Mouse (Mus musculus): ENCODE measurements around the gene Gpr155. TPM values are rescaled to one million over a fixed set of nuclear protein-coding genes. Genes with fewer than 3 reads are reported as not detected.

The Gpr155 gene
- total RNA-seq, 1 experiment from 2014 or later: 3.9 TPM

- ATAC-seq (replicated peaks; ENCODE audit: low read depth, poor library complexity, severe bottlenecking): peak; percentile 66; the same call in 1 of the 2 replicates
These were observed 48.0 kb downstream of the Gpr155 start for GRCm38 (mm10) chr2:73338415-73338814.

GRCm38 (mm10) chr2:73335949-73336348 is 50.4 kb downstream of the Gpr155 start:
- no peak for ATAC-seq (replicated peaks; ENCODE audit: low read depth, poor library complexity, severe bottlenecking)

GRCm38 (mm10) chr2:73325871-73326270 is 60.5 kb downstream of the Gpr155 start:
- ATAC-seq (replicated peaks; ENCODE audit: low read depth, poor library complexity, severe bottlenecking): no peak

DNA sequence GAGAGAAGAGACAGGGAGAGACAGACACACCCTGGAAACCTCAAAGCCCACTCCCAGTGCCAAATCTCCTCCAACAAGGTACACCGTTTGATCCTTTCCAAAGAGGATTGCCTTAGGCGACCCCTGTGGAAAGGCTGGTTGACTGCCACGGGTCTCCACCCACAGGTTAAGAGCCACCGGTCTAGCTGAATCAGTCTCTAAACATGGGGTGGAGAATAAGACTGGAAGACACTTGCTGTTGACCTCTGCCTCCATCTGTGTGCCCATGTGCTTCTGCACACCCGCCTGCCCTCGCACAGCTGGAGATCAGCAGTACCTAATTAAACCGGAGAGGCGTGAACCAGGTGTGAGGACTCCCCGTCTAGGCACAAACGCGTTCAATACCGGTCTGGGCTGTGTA is 63.4 kb downstream of the Gpr155 start:
- no peak for ATAC-seq (replicated peaks; ENCODE audit: low read depth, poor library complexity, severe bottlenecking)

DNA sequence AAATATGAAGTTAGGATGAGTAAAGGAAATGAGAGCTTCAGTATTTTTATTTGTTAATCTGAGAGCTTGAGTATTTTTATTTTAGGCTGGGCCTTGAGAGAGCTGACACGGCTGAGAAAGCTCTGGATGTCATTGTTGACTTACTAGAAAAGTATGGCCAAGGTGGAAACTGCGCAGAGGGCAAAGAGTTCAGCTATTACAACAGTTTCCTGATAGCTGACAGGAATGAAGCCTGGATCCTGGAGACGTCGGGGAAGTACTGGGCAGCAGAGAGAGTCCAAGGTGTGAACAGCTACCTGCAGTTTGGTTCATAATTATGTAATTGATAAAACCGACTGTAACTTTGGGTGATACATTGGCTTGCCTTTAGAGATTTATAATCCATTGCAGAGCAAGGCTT is 67.2 kb downstream of the Gpr155 start:
- no peak for ATAC-seq (replicated peaks; ENCODE audit: low read depth, poor library complexity, severe bottlenecking)

- no peak for ATAC-seq (replicated peaks; ENCODE audit: low read depth, poor library complexity, severe bottlenecking)
These were observed 68.9 kb downstream of the Gpr155 start for GRCm38 (mm10) chr2:73317426-73317825.

DNA sequence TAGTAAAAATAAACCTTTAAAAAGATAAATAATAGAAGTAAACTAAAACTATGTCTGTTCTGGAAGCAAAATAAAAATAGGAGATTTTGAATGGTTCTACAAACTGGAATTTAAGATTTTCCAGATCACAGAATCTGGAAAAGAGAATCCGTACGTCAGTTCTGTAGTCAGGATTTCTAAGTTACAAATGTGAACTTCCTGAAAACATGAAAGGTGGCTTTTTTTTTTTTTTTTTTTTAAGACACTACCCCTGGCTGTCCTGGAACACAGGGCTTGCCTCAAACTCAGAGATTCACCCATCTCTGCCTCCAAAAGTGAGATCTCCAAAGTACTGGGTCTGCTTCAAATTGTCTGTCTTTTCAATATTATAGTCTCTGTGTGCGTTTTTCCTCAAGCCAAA is 72.1 kb downstream of the Gpr155 start:
- ATAC-seq (replicated peaks; ENCODE audit: low read depth, poor library complexity, severe bottlenecking): no peak

- no peak; the same call in 1 of the 2 replicates for ATAC-seq (replicated peaks; ENCODE audit: low read depth, poor library complexity, severe bottlenecking)
These were observed 73.3 kb downstream of the Gpr155 start for GRCm38 (mm10) chr2:73313117-73313501.

DNA sequence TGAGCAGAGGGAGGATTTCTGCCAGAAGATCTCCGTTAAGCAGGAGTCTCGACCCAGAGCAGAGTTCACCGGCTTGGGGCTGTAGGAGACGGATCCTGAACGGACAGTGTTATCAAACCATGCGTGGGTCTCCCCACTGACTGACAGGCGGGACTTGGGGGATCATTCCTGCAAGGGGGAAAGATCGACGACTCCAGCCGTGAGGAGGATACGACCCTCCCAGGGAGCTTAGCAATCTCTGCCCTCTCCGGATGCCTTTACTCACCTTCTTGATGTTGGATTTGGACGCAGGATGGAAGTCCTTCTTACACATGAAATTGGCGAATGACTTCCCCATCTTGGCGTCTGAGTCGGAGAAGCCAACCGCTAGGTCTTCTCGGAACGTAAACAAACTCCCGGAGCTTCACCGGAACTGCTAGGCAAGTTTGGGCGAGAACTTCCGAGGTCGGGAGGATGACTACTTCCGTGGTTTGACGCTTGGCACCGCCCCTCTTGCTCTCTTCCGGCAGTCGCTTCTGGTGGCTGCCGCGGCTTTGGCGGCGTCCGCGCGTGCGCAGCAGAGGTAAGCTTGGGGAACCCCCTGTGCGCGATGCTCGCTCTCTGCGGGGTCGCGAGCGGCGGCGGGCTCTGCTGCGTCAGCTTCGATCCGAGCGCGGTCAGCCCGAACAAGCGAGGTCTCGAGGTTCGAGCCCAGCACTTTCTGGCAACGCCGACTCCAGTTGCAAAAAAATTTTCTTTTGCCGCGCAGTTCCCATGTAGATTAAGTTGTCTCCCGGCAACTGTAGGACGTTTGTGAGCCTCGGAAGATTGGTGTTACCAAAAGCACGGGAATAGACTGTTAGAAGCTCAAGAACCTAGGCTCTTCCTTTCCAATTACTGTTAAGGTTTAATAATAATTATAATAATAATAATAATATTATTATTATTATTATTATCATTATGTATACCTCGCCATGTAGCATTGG is 73.9 kb downstream of the Gpr155 start, which contains the start of the genes Scrn3 and Cir1:
TSS of gene Scrn3 (plus strand) at position 450 of the 965 bp plus-strand sequence.
TSS of gene Cir1 (minus strand) at position 550 of the 965 bp plus-strand sequence.
- peak; percentile 98 for ATAC-seq (replicated peaks; ENCODE audit: low read depth, poor library complexity, severe bottlenecking)

DNA sequence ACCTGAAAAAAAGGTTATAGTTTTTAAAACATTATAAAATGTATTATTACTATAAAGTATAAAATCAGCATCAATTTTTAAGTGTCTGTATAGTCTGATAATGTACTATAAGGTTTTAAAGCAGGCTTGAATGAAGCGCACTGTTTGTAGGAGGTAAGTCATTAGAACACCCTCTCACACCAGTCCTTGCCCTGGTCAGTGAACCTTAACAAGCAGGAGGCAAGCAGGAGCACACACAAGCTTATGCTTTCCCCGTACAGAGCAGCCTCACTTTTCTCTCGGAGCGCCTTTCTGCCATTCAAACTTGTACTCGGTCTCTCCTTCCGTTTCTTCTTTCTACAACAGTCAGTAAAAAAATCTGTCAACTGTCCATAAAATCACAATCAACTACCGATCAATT is 80.4 kb downstream of the Gpr155 start:
- no peak for ATAC-seq (replicated peaks; ENCODE audit: low read depth, poor library complexity, severe bottlenecking)

- no peak for ATAC-seq (replicated peaks; ENCODE audit: low read depth, poor library complexity, severe bottlenecking)
These were observed 81.9 kb downstream of the Gpr155 start for GRCm38 (mm10) chr2:73304506-73304905.

GRCm38 (mm10) chr2:73302722-73303121 is 83.7 kb downstream of the Gpr155 start:
- no peak for ATAC-seq (replicated peaks; ENCODE audit: low read depth, poor library complexity, severe bottlenecking)

DNA sequence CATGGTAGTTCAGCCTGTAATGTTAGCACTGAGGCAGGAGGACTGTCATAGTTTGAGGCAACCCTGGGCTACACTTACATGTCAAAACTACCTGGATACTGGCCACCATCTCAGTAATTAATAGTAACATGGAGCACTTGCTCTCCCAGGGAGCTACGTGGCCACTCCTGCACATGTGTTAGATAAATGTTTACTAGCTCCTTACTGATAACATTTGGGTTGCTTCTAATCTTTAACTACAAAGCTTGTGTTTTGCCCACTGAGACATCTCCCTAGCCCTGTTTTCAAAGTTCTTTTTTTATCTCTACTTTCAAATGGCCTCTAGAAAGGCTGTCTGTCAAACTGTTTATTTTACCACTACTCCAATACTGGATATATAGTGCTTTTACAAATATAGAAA is 84.4 kb downstream of the Gpr155 start:
- peak; percentile 36; the same call in 1 of the 2 replicates for ATAC-seq (replicated peaks; ENCODE audit: low read depth, poor library complexity, severe bottlenecking)

DNA sequence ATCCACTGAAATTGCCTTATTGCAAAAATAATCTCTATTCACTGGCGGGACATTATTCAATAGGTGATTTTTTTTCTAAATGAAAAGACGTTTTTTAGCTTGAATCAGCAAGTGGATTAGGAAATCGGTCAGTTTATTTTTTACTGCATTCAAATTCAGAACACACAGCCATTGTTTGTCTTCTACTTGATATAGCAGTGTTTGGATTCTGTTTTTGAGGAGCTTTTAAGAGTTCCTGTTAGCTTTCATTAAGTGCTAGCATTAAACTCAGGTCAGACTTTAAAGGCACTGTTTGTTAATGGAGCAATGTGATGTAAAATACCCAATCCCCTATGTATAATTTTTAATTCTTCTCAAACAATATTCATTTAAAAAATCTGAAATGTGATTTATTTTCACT is 87.5 kb downstream of the Gpr155 start:
- ATAC-seq (replicated peaks; ENCODE audit: low read depth, poor library complexity, severe bottlenecking): no peak

GRCm38 (mm10) chr2:73298154-73298553 is 88.2 kb downstream of the Gpr155 start:
- no peak for ATAC-seq (replicated peaks; ENCODE audit: low read depth, poor library complexity, severe bottlenecking)

DNA sequence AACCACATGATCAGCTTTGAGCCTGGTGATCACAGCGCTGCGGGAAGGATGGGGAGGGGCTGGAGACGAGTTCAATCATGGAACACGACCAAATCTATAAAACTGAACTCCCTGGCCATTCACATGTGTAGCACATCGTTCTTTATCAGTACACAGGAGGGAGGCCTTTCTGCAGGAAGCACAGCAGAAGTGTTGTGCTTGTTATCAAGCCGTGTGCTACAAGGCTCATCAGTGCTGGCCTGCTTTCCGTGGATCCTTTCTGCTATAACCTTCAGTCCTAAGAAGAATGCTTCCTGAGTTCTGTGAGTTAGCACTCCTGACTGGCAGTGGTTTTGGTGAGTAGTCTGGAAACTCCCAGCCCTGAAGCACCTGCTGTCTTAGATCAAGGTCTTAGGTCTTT is 91.3 kb downstream of the Gpr155 start:
- no peak for ATAC-seq (replicated peaks; ENCODE audit: low read depth, poor library complexity, severe bottlenecking)

Other genes starting within 250 kb of the Gpr155 start
- 117 and 127 TPM in 2 replicates for gene Ola1, start 167.6 kb downstream of the Gpr155 start, total RNA-seq (2017)
- gene Sp9, start 114.6 kb downstream of the Gpr155 start, total RNA-seq (2017): 0.37 TPM in 1 of 2 replicates, not detected in the other
- 22.2 and 25.1 TPM in 2 replicates for gene Scrn3, start 74.0 kb downstream of the Gpr155 start, total RNA-seq (2017)
- gene Cir1, start 73.9 kb downstream of the Gpr155 start, total RNA-seq (2017): 24.6 and 30.6 TPM in 2 replicates
- 13.2 and 22.9 TPM in 2 replicates for gene Wipf1, start 143.2 kb upstream of the Gpr155 start, total RNA-seq (2017)
- not detected in 2 replicates for gene Chrna1, start 193.8 kb upstream of the Gpr155 start, total RNA-seq (2017)